Mouse (Mus musculus): Measurements from ENCODE around the gene Abcg8. TPM values are rescaled to one million over a fixed set of nuclear protein-coding genes. Genes with fewer than 3 reads are reported as not detected.

Abcg8 gene
- polyA plus RNA-seq, 1 experiment from 2014 or later: 47.4 TPM

GRCm38 (mm10) chr17:84677595-84677994 lies 1.5 kb downstream of the Abcg8 start:
- Histone ChIP-seq H3K9ac (ENCODE audit: low read depth, low read length) (no peak overlapping the region), H3K27me3 (replicated peaks; ENCODE audit: control insufficient read depth, insufficient read depth, low read length) (no peaks in the 10 kb centered on the region), H3K27ac (ENCODE audit: low read depth, low read length) (no peak overlapping the region), H3K4me3 (ENCODE audit: low read depth, low read length) (no peak overlapping the region), H3K4me1 (replicated peaks; ENCODE audit: control insufficient read depth, insufficient read depth, low read length) (peaks cover 15% of the 10 kb centered on the region), H3K36me3 (ENCODE audit: control insufficient read depth, insufficient read depth) (no peaks in the 10 kb centered on the region), H3K9me3 (ENCODE audit: control insufficient read depth) (no peaks in the 10 kb centered on the region), H3K4me2 (replicated peaks; ENCODE audit: low read depth) (no peak overlapping the region)
- no peak for ATAC-seq
- 74% methylated on average over 11 of the region's 11 CpGs for WGBS
- no peak for TF ChIP-seq CTCF (IDR thresholded peaks at IDR 0.05; ENCODE audit: low read depth)

GRCm38 (mm10) chr17:84681670-84682069 lies 5.6 kb downstream of the Abcg8 start:
- 0 out of 2 replicates have a peak, but pooled peaks cover 4% of the 10 kb centered on the region for H3K4me1 ChIP-seq (replicated peaks; ENCODE audit: control insufficient read depth, insufficient read depth, low read length)
- ATAC-seq: no peak
- no peaks in the 10 kb centered on the region for H3K9me3 ChIP-seq (ENCODE audit: control insufficient read depth)
- WGBS: 93% methylated on average over 3 of the region's 3 CpGs
- H3K4me3 ChIP-seq (ENCODE audit: low read depth, low read length): peak overlapping the region; percentile 22; the same call in 1 of the 2 replicates
- H3K9ac ChIP-seq (ENCODE audit: low read depth, low read length): no peak overlapping the region
- H3K27me3 ChIP-seq (replicated peaks; ENCODE audit: control insufficient read depth, insufficient read depth, low read length): no peaks in the 10 kb centered on the region
- H3K27ac ChIP-seq (ENCODE audit: low read depth, low read length): peak overlapping the region; percentile 28; the same call in 1 of the 2 replicates
- H3K36me3 ChIP-seq (ENCODE audit: control insufficient read depth, insufficient read depth): no peaks in the 10 kb centered on the region
- TF ChIP-seq CTCF (IDR thresholded peaks at IDR 0.05; ENCODE audit: low read depth): no peak
- H3K4me2 ChIP-seq (replicated peaks; ENCODE audit: low read depth): peak overlapping the region; percentile 57

- H3K4me2 ChIP-seq (replicated peaks; ENCODE audit: low read depth): peak within 1 kb of the TSS; percentile 57
- H3K27me3 ChIP-seq (replicated peaks; ENCODE audit: control insufficient read depth, insufficient read depth, low read length): no peaks in the 10 kb centered on the region
- H3K27ac ChIP-seq (ENCODE audit: low read depth, low read length): peak within 1 kb of the TSS; percentile 60
- peak; percentile 71 for ATAC-seq
- H3K9me3 ChIP-seq (ENCODE audit: control insufficient read depth): no peaks in the 10 kb centered on the region
- WGBS: 52% methylated on average over 18 of the region's 18 CpGs
- no peaks in the 10 kb centered on the region for H3K36me3 ChIP-seq (ENCODE audit: control insufficient read depth, insufficient read depth)
- H3K4me1 ChIP-seq (replicated peaks; ENCODE audit: control insufficient read depth, insufficient read depth, low read length): 0 out of 2 replicates have a peak, but pooled peaks cover 4% of the 10 kb centered on the region
- no peak within 1 kb of the TSS for H3K9ac ChIP-seq (ENCODE audit: low read depth, low read length)
- peak within 1 kb of the TSS; percentile 22; the same call in 1 of the 2 replicates for H3K4me3 ChIP-seq (ENCODE audit: low read depth, low read length)
- peak; percentile 45 for TF ChIP-seq CTCF (IDR thresholded peaks at IDR 0.05; ENCODE audit: low read depth)
Observed at GRCm38 (mm10) chr17:84682734-84683717, 6.9 kb downstream of the Abcg8 start, which contains the start of gene Abcg5. Gene Abcg5, minus strand, starts transcription at chr17:84683011.

DNA sequence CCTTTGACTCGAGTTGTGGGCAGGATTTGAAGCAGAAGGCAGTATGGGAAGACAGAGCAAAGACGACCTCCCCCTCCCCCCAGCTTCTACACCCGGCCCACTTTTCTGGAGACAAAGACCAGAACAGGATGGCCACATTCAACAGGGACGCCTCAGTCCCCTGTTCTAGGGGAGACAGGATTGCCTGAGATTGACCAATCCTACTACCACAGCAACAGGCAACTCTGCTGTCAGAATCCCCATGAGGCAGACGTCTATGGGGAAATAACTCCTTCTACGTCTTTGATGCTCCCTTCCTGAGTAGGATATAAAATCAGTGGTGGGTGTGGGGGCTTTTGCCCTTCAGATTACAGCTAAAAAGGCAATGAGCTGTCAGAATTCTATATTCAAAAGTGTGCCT lies 8.2 kb downstream of the Abcg8 start:
- no peak for TF ChIP-seq CTCF (IDR thresholded peaks at IDR 0.05; ENCODE audit: low read depth)
- Histone ChIP-seq H3K27ac (ENCODE audit: low read depth, low read length) (no peak overlapping the region), H3K4me2 (replicated peaks; ENCODE audit: low read depth) (peak overlapping the region; percentile 57), H3K27me3 (replicated peaks; ENCODE audit: control insufficient read depth, insufficient read depth, low read length) (no peaks in the 10 kb centered on the region), H3K9me3 (ENCODE audit: control insufficient read depth) (no peaks in the 10 kb centered on the region), H3K36me3 (ENCODE audit: control insufficient read depth, insufficient read depth) (no peaks in the 10 kb centered on the region), H3K4me3 (ENCODE audit: low read depth, low read length) (0 out of 2 replicates have a peak overlapping the region, but pooled peaks have one; percentile 6), H3K4me1 (replicated peaks; ENCODE audit: control insufficient read depth, insufficient read depth, low read length) (0 out of 2 replicates have a peak, but pooled peaks cover 4% of the 10 kb centered on the region), H3K9ac (ENCODE audit: low read depth, low read length) (no peak overlapping the region)
- no peak for ATAC-seq
- 54% methylated on average over 6 of the region's 6 CpGs for WGBS

DNA sequence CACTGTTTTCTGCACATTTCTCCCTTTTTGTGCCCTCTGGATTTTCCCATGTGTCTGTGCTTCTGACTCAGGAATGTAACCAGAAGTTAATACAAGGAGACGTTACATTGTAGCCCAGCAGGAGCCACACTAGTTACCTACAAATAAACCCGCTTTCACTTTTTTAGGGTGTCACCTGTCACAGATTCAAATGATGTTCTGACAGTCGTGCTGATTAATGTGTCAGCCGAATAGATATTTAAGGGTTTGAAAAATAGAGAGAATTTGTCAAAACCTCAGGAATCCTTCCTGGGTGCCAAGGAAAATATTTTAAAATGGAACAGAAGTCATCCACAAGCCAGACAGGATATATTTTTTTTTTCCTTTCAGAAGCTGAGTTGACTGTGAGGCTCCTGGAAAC lies 9.2 kb downstream of the Abcg8 start:
- ATAC-seq: no peak
- Histone ChIP-seq H3K9ac (ENCODE audit: low read depth, low read length) (no peak overlapping the region), H3K4me2 (replicated peaks; ENCODE audit: low read depth) (peak overlapping the region; percentile 57), H3K36me3 (ENCODE audit: control insufficient read depth, insufficient read depth) (no peaks in the 10 kb centered on the region), H3K9me3 (ENCODE audit: control insufficient read depth) (no peaks in the 10 kb centered on the region), H3K4me3 (ENCODE audit: low read depth, low read length) (no peak overlapping the region), H3K27me3 (replicated peaks; ENCODE audit: control insufficient read depth, insufficient read depth, low read length) (no peaks in the 10 kb centered on the region), H3K27ac (ENCODE audit: low read depth, low read length) (no peak overlapping the region), H3K4me1 (replicated peaks; ENCODE audit: control insufficient read depth, insufficient read depth, low read length) (peaks cover 4% of the 10 kb centered on the region; the same call in 1 of the 2 replicates)
- TF ChIP-seq CTCF (IDR thresholded peaks at IDR 0.05; ENCODE audit: low read depth): no peak
- 86% methylated on average over 4 of the region's 4 CpGs for WGBS

DNA sequence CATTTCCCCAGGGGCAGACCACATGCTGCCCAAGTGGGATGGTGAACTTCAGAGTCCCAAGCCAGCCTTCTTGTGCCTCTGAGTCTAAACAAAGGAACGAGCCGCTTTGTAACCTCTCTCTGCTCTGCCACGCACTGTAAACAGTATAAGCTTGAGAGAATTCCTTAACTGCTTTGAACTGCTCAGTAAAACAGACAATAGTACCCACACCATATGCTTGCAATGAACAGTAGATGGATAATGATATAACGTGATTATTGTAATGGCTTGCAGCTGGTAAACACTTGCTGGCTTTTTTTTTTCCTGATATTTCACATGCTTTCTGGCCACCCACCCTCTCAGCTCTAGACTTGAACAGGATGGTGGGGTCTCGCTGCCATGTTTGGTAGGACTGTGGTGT lies 11.9 kb downstream of the Abcg8 start:
- Histone ChIP-seq H3K27ac (ENCODE audit: low read depth, low read length) (no peak overlapping the region), H3K9ac (ENCODE audit: low read depth, low read length) (no peak overlapping the region), H3K4me1 (replicated peaks; ENCODE audit: control insufficient read depth, insufficient read depth, low read length) (peaks cover under 1% of the 10 kb centered on the region; the same call in 1 of the 2 replicates), H3K4me3 (ENCODE audit: low read depth, low read length) (no peak overlapping the region), H3K36me3 (ENCODE audit: control insufficient read depth, insufficient read depth) (no peaks in the 10 kb centered on the region), H3K9me3 (ENCODE audit: control insufficient read depth) (no peaks in the 10 kb centered on the region), H3K4me2 (replicated peaks; ENCODE audit: low read depth) (no peak overlapping the region), H3K27me3 (replicated peaks; ENCODE audit: control insufficient read depth, insufficient read depth, low read length) (no peaks in the 10 kb centered on the region)
- ATAC-seq: no peak
- TF ChIP-seq CTCF (IDR thresholded peaks at IDR 0.05; ENCODE audit: low read depth): no peak
- WGBS: 58% methylated on average over 5 of the region's 5 CpGs

Measured in intestine, postnatal 0 days (tissue).